Mouse (Mus musculus) adrenal gland, adult 10 weeks (tissue): ENCODE data around the gene 2300003K06Rik. TPM values are rescaled to one million over a fixed set of nuclear protein-coding genes. Genes with fewer than 3 reads are reported as not detected.

ENCODE experiments used
- polyA plus RNA-seq: library from polyadenylated mRNA; stranded (reverse); fragments of 350-450 nt; fragmentation: Illumina TruSeq; extraction: RNeasy Lipid Tissue Mini Kit (QIAGEN cat#74804); gene quantifications from one replicate; pipeline ENCODE4 v1.2.3, GENCODE M21; 2014; ENCODE audit warnings: low read depth, low replicate concordance

The 2300003K06Rik gene
- polyA plus RNA-seq, result not detected

GRCm38 (mm10) chr11:99837966-99838365 is at the start of gene 2300003K06Rik:
2300003K06Rik (minus strand) TSS chr11:99838066.

GRCm38 (mm10) chr11:99878887-99879286 is 41.0 kb upstream of the 2300003K06Rik start, which contains the start of gene Gm11567:
Gm11567 (plus strand) TSS chr11:99879187.

GRCm38 (mm10) chr11:99873089-99873488 is 35.2 kb upstream of the 2300003K06Rik start, which contains the start of gene Krtap9-1:
Krtap9-1 (plus strand) TSS chr11:99873389.

GRCm38 (mm10) chr11:99864176-99864575 is 26.3 kb upstream of the 2300003K06Rik start, which contains the start of gene Gm11559:
Gm11559 (plus strand) TSS chr11:99864476.

GRCm38 (mm10) chr11:99857617-99858016 is 19.8 kb upstream of the 2300003K06Rik start, which contains the start of gene Gm11568:
Gm11568 (plus strand) TSS chr11:99857917.

GRCm38 (mm10) chr11:99851508-99851907 is 13.6 kb upstream of the 2300003K06Rik start, which contains the start of gene Krtap4-16:
Krtap4-16 (minus strand) TSS chr11:99851608.

GRCm38 (mm10) chr11:99815566-99815965 is 22.3 kb downstream of the 2300003K06Rik start, which contains the start of gene Gm11564:
Gm11564 (minus strand) TSS chr11:99815666.

GRCm38 (mm10) chr11:99809792-99810191 is 28.1 kb downstream of the 2300003K06Rik start, which contains the start of gene Krtap4-13:
Krtap4-13 (minus strand) TSS chr11:99809892.

GRCm38 (mm10) chr11:99804346-99804745 is 33.5 kb downstream of the 2300003K06Rik start, which contains the start of gene Gm11554:
Gm11554 (minus strand) TSS chr11:99804446.

GRCm38 (mm10) chr11:99798832-99799231 is 39.0 kb downstream of the 2300003K06Rik start, which contains the start of gene Gm11569:
Gm11569 (minus strand) TSS chr11:99798932.

GRCm38 (mm10) chr11:99793367-99793766 is 44.5 kb downstream of the 2300003K06Rik start, which contains the start of gene Gm11596:
Gm11596 (minus strand) TSS chr11:99793467.

Other genes with a start within 250 kb of the 2300003K06Rik start
- gene Krtap1-3, start 246.7 kb downstream of the 2300003K06Rik start, polyA plus RNA-seq, result not detected
- gene Krtap9-3, start 240.0 kb downstream of the 2300003K06Rik start, polyA plus RNA-seq, result not detected
- not detected for gene Gm11938, start 234.8 kb downstream of the 2300003K06Rik start, polyA plus RNA-seq
- gene Gm11937, start 227.9 kb downstream of the 2300003K06Rik start, polyA plus RNA-seq, result not detected
- gene Krtap2-4, start 223.2 kb downstream of the 2300003K06Rik start, polyA plus RNA-seq, result not detected
- not detected for gene Gm11562, start 217.6 kb downstream of the 2300003K06Rik start, polyA plus RNA-seq
- not detected for gene Krtap4-1, start 209.8 kb downstream of the 2300003K06Rik start, polyA plus RNA-seq
- not detected for gene Krtap4-2, start 203.0 kb downstream of the 2300003K06Rik start, polyA plus RNA-seq
- gene Krtap4-7, start 194.0 kb downstream of the 2300003K06Rik start, polyA plus RNA-seq, result not detected
- not detected for gene Gm11555, start 187.8 kb downstream of the 2300003K06Rik start, polyA plus RNA-seq
- gene Gm11563, start 179.1 kb downstream of the 2300003K06Rik start, polyA plus RNA-seq, result not detected
- gene Krtap4-6, start 172.1 kb downstream of the 2300003K06Rik start, polyA plus RNA-seq, result not detected
- gene Gm14190, start 147.3 kb downstream of the 2300003K06Rik start, polyA plus RNA-seq, result not detected
- not detected for gene Gm14180, start 103.8 kb downstream of the 2300003K06Rik start, polyA plus RNA-seq
- not detected for gene Gm11595, start 65.2 kb downstream of the 2300003K06Rik start, polyA plus RNA-seq
- not detected for gene Krtap4-8, start 57.4 kb downstream of the 2300003K06Rik start, polyA plus RNA-seq
- gene Krtap4-9, start 52.9 kb downstream of the 2300003K06Rik start, polyA plus RNA-seq, result not detected
- not detected for gene Gm11596, start 44.6 kb downstream of the 2300003K06Rik start, polyA plus RNA-seq
- gene Gm11569, start 39.1 kb downstream of the 2300003K06Rik start, polyA plus RNA-seq, result not detected
- not detected for gene Gm11554, start 33.6 kb downstream of the 2300003K06Rik start, polyA plus RNA-seq
- not detected for gene Krtap4-13, start 28.2 kb downstream of the 2300003K06Rik start, polyA plus RNA-seq
- gene Gm11564, start 22.4 kb downstream of the 2300003K06Rik start, polyA plus RNA-seq, result not detected
- not detected for gene Krtap4-16, start 13.5 kb upstream of the 2300003K06Rik start, polyA plus RNA-seq
- not detected for gene Gm11568, start 19.9 kb upstream of the 2300003K06Rik start, polyA plus RNA-seq
- gene Gm11559, start 26.4 kb upstream of the 2300003K06Rik start, polyA plus RNA-seq, result not detected
- gene Krtap9-1, start 35.3 kb upstream of the 2300003K06Rik start, polyA plus RNA-seq, result not detected
- not detected for gene Gm11567, start 41.1 kb upstream of the 2300003K06Rik start, polyA plus RNA-seq
- not detected for gene Krtap31-1, start 69.9 kb upstream of the 2300003K06Rik start, polyA plus RNA-seq
- not detected for gene Gm11565, start 76.7 kb upstream of the 2300003K06Rik start, polyA plus RNA-seq
- gene Krtap31-2, start 98.2 kb upstream of the 2300003K06Rik start, polyA plus RNA-seq, result not detected
- not detected for gene Krtap9-5, start 110.4 kb upstream of the 2300003K06Rik start, polyA plus RNA-seq
- not detected for gene Krtap29-1, start 141.0 kb upstream of the 2300003K06Rik start, polyA plus RNA-seq
- not detected for gene Krtap16-1, start 148.5 kb upstream of the 2300003K06Rik start, polyA plus RNA-seq
- gene Krtap17-1, start 155.9 kb upstream of the 2300003K06Rik start, polyA plus RNA-seq, result not detected
- not detected for gene Krt33a, start 178.1 kb upstream of the 2300003K06Rik start, polyA plus RNA-seq
- gene Krt33b, start 191.8 kb upstream of the 2300003K06Rik start, polyA plus RNA-seq, result not detected
- gene Krt34, start 203.5 kb upstream of the 2300003K06Rik start, polyA plus RNA-seq, result not detected
- gene Krt31, start 212.5 kb upstream of the 2300003K06Rik start, polyA plus RNA-seq, result not detected